Mouse (Mus musculus) forebrain, postnatal 0 days (tissue): Measurements from ENCODE around the gene Efcab5. TPM values are rescaled to one million over a fixed set of nuclear protein-coding genes. Genes with fewer than 3 reads are reported as not detected.
A peak's percentile ranks its signal among the peaks of the same experiment; 100 is the strongest.

Source experiments
- ATAC-seq: fragments of 200-750 bp; cut with Nextera tagmentation; 2 replicates; pipeline ENCODE4 v1.8.0; 2017; ENCODE audit warnings: mild to moderate bottlenecking, moderate library complexity
- DNase-seq: peaks from one replicate; pipeline ENCODE4 v3.0.0-alpha.2; 2015
- H3K27ac ChIP-seq: fragments of 300-500 bp; sonication (generic); 2 replicates; pipeline ENCODE4 v1.5.1; 2014; ENCODE audit warnings: low read depth, mild to moderate bottlenecking, antibody characterized with exemption, low read length, moderate library complexity, mixed read lengths
- H3K27me3 ChIP-seq: fragments of 300-500 bp; sonication (generic); 2 replicates; pipeline ENCODE4 v1.6.1; 2014; ENCODE audit warnings: mild to moderate bottlenecking, low read length, mixed read lengths; ENCODE audit not compliant: insufficient read depth
- H3K36me3 ChIP-seq: fragments of 300-500 bp; sonication (generic); 2 replicates; pipeline ENCODE4 v1.6.1; 2014; ENCODE audit warnings: mild to moderate bottlenecking, moderate library complexity; ENCODE audit not compliant: insufficient read depth
- H3K4me1 ChIP-seq: fragments of 300-500 bp; sonication (generic); 2 replicates; pipeline ENCODE4 v1.6.1; 2014; ENCODE audit warnings: antibody characterized with exemption; ENCODE audit not compliant: insufficient read depth
- H3K4me2 ChIP-seq: fragments of 300-500 bp; sonication (generic); 2 replicates; pipeline ENCODE4 v1.6.1; 2014; ENCODE audit warnings: low read depth, mild to moderate bottlenecking, moderate library complexity
- H3K4me3 ChIP-seq: fragments of 300-500 bp; sonication (generic); 2 replicates; pipeline ENCODE4 v1.5.1; 2014; ENCODE audit warnings: low read depth, low read length, mixed read lengths
- H3K9ac ChIP-seq: fragments of 300-500 bp; sonication (generic); 2 replicates; pipeline ENCODE4 v1.6.1; 2014; ENCODE audit warnings: mild to moderate bottlenecking
- H3K9me3 ChIP-seq: fragments of 300-500 bp; sonication (generic); 2 replicates; pipeline ENCODE4 v1.6.1; 2016; ENCODE audit warnings: low read length
- CTCF ChIP-seq: sonication (generic); IDR thresholded peaks from 2 replicates; pipeline ENCODE4 v1.5.1; 2016; ENCODE audit warnings: antibody characterized with exemption, control low read depth, low read depth
- WGBS: fragments of 180-500 bp; shearing (Covaris S2); extraction: QIAGEN DNeasy Blood & Tissue Kit; methylation state at CpG from one replicate; pipeline ENCODE4 v1.1.7; 2014; 5-methylcytosine and 5-hydroxymethylcytosine counted together
- polyA plus RNA-seq: library from polyadenylated mRNA; unstranded; fragments of >200 nt; fragmentation: Nextera tagmentation; extraction: Ambion mirVana; gene quantifications from 2 replicates; pipeline ENCODE4 v1.2.1, GENCODE M21; 2015
- total RNA-seq: library from RNA; depleted of rRNA; stranded (reverse); fragments of >200 nt; gene quantifications from 2 replicates; pipeline ENCODE4 v1.2.3, GENCODE M21; 2014

The Efcab5 gene
- total and polyA plus RNA-seq, 2 experiments from 2014 or later = 0.62 to 3.1 TPM

DNA sequence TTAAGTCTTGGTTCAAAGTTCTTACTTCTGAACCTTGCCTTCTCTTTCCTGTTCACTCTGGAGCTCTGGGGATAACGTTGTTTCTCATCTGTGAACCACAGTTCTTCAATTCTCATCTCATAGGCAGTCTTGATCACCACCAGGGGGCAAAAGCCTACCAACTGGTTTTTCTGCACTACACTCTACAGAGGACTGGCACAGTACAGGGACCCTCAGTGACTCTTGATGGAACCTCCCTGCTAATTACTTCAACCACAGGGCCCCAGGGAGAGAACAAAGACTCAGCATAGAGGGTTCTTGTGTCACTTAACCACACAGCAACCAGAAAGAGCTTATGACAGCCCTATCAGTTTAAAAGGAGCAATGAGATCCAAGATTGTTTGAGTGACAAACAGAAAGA is 26.0 kb upstream of the Efcab5 start:
- no peak overlapping the region for H3K27ac ChIP-seq
- ATAC-seq = peak; percentile 52

DNA sequence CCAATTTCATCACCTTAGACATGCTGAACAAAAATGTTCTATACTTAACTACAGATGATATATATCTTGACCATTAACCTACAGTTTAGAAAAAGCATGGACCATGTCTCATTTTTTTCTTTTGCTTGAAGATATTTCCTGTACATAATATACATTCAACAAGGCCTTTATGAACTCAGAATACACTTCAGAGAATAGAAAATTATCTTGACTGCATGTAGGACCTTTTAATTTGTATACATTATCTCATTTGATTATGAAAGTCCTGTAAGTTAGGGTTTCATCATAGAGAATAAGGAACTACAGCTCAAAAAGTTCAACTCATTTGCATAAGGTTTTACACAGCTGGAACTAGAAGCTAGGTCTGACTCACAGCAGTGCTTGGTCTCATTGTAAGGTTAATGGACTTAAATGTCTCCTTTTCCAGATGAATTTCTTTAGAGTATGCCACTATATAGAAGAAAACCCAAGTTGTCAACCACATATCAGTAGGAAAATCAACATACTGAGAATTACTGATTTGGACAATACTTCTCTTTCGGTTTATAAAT is 25.4 kb upstream of the Efcab5 start:
- no peaks in the 10 kb centered on the region for H3K27me3 ChIP-seq
- no peak overlapping the region for H3K4me2 ChIP-seq
- H3K36me3 ChIP-seq = no peaks in the 10 kb centered on the region
- H3K9ac ChIP-seq = no peak overlapping the region
- DNase-seq (no peak), ATAC-seq (no peak)
- TF ChIP-seq CTCF = no peak
- H3K9me3 ChIP-seq = no peaks in the 10 kb centered on the region
- H3K4me3 ChIP-seq = no peak overlapping the region
- WGBS = 92% methylated on average over 1 of the region's 1 CpGs
- H3K4me1 ChIP-seq = peaks cover 23% of the 10 kb centered on the region
- no peak overlapping the region for H3K27ac ChIP-seq

More for the DNA sequence above, 26.0 kb upstream of the Efcab5 start:
- no peaks in the 10 kb centered on the region for H3K27me3 ChIP-seq
- TF ChIP-seq CTCF = peak; percentile 84
- no peak overlapping the region for H3K9ac ChIP-seq
- H3K4me3 ChIP-seq = no peak overlapping the region; the same call in 1 of the 2 replicates
- WGBS = 0% methylated on average over 1 of the region's 1 CpGs
- peak overlapping the region; percentile 61 for H3K4me2 ChIP-seq
- no peaks in the 10 kb centered on the region for H3K9me3 ChIP-seq
- no peaks in the 10 kb centered on the region for H3K36me3 ChIP-seq
- H3K4me1 ChIP-seq = peaks cover 24% of the 10 kb centered on the region
- peak; percentile 79 for DNase-seq

DNA sequence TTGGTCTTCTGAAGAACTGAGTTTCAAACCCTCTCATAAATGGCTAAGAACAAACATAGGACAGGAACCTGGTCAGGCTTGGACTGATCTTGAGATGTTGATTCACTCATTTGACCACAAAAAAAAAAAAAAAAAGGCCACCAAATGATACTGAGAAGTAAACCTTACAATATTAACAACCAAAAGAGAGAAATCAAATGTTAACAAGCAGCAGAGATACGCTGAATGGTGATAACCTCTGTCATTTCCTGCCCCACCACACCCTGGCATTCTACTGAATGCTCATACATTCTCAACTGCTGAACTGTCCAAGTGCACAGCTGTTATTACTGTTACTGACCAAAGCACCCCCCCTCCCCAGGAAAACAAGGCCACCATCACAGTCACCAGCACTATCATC is 11.9 kb upstream of the Efcab5 start:
- H3K4me2 ChIP-seq = no peak overlapping the region
- DNase-seq = no peak
- no peak overlapping the region for H3K27ac ChIP-seq
- no peak for ATAC-seq
- H3K27me3 ChIP-seq = no peaks in the 10 kb centered on the region
- 88% methylated on average over 1 of the region's 1 CpGs for WGBS
- no peak overlapping the region for H3K4me3 ChIP-seq
- no peak for TF ChIP-seq CTCF
- no peak overlapping the region for H3K9ac ChIP-seq
- H3K36me3 ChIP-seq = no peaks in the 10 kb centered on the region
- H3K9me3 ChIP-seq = no peaks in the 10 kb centered on the region
- no peaks in the 10 kb centered on the region for H3K4me1 ChIP-seq

DNA sequence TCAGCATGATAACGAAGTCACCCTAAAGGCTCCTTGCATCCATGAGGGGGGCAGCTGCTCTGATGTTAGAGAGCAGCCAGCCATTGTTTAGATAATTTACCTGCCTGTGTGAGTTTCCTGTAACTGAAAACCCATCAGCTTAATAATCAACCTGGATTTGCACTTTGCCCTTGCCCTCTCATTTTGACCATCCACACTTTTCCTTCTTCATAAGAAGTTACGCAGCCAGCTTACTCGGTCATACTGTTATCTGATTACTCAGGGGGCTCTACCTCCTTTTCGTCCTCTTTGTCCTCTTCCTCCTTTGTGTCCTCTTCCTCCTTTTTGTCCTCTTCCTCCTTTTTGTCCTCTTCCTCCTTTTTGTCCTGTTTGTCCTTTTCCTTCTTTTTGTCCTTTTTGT is 10.9 kb upstream of the Efcab5 start:
- Histone ChIP-seq H3K9me3 (no peaks in the 10 kb centered on the region), H3K4me3 (no peak overlapping the region), H3K4me2 (no peak overlapping the region), H3K36me3 (no peaks in the 10 kb centered on the region), H3K27me3 (no peaks in the 10 kb centered on the region), H3K27ac (no peak overlapping the region), H3K9ac (no peak overlapping the region), H3K4me1 (no peaks in the 10 kb centered on the region)
- no peak for DNase-seq
- TF ChIP-seq CTCF = no peak
- 43% methylated on average over 4 of the region's 4 CpGs for WGBS
- ATAC-seq = no peak

DNA sequence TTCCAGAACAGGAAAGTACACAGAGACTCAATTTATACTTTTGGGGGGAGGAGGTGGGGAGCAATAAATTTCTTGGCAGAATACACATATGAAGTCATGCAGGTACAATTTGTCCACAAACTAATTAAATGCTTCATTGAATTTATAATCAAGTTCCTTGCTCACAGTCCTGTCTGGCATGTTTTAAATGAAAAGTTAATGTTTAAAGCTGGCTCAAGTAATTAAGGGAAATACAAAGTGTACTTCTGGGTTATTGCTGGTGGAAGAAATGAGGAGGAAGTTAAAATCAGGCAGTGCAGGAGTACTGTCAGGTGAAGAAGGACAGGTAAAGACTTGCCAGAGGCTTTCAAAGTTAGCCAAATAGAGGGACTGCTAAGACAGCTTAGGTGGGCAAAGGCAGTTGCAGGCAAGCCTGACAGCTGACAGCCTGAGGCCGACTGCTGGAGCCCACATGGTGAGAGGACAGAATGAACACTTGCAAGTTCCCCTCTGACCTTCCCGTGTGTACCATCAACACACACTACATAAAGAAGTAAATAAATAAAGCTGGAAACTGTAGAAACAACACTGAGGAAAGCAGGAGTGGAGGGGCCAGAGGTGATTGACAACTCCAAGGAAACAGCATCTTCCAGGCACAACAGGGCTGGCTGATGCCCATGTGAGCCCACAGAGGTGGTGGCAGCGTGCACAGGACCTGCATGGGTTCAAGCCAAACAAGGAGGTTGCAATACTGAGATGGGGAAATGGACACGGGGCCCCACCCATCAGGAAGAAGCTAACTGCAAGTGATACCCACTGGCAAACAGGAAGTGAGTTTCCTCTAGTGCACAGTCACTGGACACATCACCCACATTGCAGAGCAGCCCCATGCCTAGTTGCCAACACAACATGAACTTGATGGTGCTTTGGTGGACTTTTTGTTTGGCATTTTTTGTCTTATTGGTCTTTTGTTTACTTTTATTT is 7.7 kb upstream of the Efcab5 start:
- Histone ChIP-seq H3K36me3 (no peaks in the 10 kb centered on the region), H3K4me2 (no peak overlapping the region), H3K9me3 (no peaks in the 10 kb centered on the region), H3K4me3 (no peak overlapping the region), H3K27ac (no peak overlapping the region), H3K9ac (no peak overlapping the region), H3K27me3 (no peaks in the 10 kb centered on the region), H3K4me1 (no peaks in the 10 kb centered on the region)
- WGBS = 33% methylated on average over 4 of the region's 4 CpGs
- no peak for ATAC-seq
- no peak for DNase-seq
- no peak for TF ChIP-seq CTCF

DNA sequence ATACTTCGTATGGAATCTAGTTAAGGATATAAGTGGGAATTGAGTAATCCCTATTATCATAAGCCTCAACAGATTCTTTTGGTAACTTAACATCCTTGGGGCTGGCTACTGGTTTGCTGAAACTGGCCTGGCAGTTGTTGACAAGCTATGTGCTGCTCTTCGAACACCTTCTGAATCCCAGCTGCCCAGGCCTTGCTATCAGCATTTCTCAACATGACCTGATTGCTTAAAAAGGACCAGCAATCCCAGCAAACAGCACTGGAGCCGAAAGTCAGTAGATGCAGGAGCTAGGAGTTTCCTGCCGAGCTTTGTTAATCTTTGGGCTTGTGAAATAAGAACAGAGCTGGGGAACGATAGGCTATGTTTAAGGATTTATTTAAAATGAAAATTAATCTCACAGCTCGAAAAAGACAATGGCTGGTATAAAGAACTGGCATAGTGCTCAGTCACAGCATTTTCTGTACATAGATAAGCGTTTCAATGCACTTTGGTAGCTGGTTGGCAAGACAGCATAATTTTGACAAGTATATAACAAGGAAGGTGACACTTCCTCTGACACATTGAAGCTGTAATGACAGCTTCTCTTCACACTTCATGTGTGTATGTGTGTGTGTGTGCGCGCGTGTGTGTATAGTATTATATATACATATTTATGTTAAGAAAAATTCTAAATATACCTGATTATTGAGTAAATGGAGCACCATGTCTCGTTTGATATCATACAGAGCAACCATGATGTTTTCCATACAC is 6.8 kb upstream of the Efcab5 start:
- Histone ChIP-seq H3K4me3 (no peak overlapping the region), H3K9me3 (no peaks in the 10 kb centered on the region), H3K36me3 (no peaks in the 10 kb centered on the region), H3K4me1 (no peaks in the 10 kb centered on the region), H3K4me2 (no peak overlapping the region), H3K27me3 (no peaks in the 10 kb centered on the region), H3K9ac (no peak overlapping the region), H3K27ac (no peak overlapping the region)
- peak; percentile 16 for DNase-seq
- WGBS = 53% methylated on average over 11 of the region's 11 CpGs
- TF ChIP-seq CTCF = no peak
- ATAC-seq = no peak
